Mouse (Mus musculus) neural tube, postnatal 0 days (tissue): Measurements from ENCODE around the gene Lrrfip1. TPM values are rescaled to one million over a fixed set of nuclear protein-coding genes. Genes with fewer than 3 reads are reported as not detected.

Experiments used
- polyA plus RNA-seq: library from polyadenylated mRNA; unstranded; fragments of >200 nt; fragmentation: Nextera tagmentation; extraction: Ambion mirVana; gene quantifications from 2 replicates; pipeline ENCODE4 v1.2.1, GENCODE M21; 2015

The Lrrfip1 gene
- polyA plus RNA-seq, result 40.2 and 42.4 TPM in 2 replicates

GRCm38 (mm10) chr1:90998268-90998890, at the start of gene Lrrfip1:
Gene Lrrfip1, plus strand, starts transcription at chr1:90998737.

GRCm38 (mm10) chr1:90952808-90953207, 45.7 kb upstream of the Lrrfip1 start, which contains the start of gene Prlh:
Gene Prlh, plus strand, starts transcription at chr1:90953108.

GRCm38 (mm10) chr1:90969347-90969784, 29.2 kb upstream of the Lrrfip1 start, which contains the start of gene Rab17:
Gene Rab17, minus strand, starts transcription at chr1:90969661.

GRCm38 (mm10) chr1:91144813-91145212, 146.3 kb downstream of the Lrrfip1 start, which contains the start of gene Rbm44:
Gene Rbm44, plus strand, starts transcription at chr1:91145089.

Other genes with a start within 250 kb of the Lrrfip1 start
- 7.3 and 8.4 TPM in 2 replicates for gene Col6a3, start 154.8 kb upstream of the Lrrfip1 start, polyA plus RNA-seq
- gene Mlph, start 83.7 kb upstream of the Lrrfip1 start, polyA plus RNA-seq, result 0.14 and 0.53 TPM in 2 replicates
- gene Prlh, start 45.6 kb upstream of the Lrrfip1 start, polyA plus RNA-seq, result not detected in 2 replicates
- gene Rab17, start 29.1 kb upstream of the Lrrfip1 start, polyA plus RNA-seq, result not detected in 2 replicates
- 0.08 and 0.28 TPM in 2 replicates for gene Rbm44, start 146.4 kb downstream of the Lrrfip1 start, polyA plus RNA-seq
- gene Ramp1, start 181.1 kb downstream of the Lrrfip1 start, polyA plus RNA-seq, result 73.4 and 75.5 TPM in 2 replicates